Mouse (Mus musculus): ENCODE measurements at regions not wholly inside any gene's neighbourhood (a gene's known extent, or its start where the extent isn't known, plus 50 kb on each side); places are given as distances from the start of the nearest gene placed in this dataset.

DNA sequence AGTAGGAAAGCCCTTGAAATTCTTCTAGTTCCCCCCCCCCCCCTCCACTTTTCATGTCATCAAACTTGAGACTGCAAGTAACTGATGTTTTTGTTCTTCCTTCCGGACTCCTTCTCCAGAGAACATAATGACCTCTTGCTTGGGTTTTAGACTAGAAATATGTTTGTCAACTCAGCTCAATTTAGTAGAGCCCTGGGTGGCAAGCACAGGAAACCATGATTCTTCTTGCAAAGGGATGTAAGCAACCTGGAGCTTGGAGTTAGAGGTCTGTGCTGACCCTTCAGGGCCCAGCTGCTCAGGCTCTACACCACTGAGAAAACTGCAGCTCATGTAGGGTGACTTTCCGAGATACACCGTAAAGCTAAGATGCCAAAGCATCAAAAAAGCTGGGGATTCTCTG lies 127.2 kb upstream of the Meis1 start:
- DNase-seq (ENCODE audit: low spot score), result no peak

DNA sequence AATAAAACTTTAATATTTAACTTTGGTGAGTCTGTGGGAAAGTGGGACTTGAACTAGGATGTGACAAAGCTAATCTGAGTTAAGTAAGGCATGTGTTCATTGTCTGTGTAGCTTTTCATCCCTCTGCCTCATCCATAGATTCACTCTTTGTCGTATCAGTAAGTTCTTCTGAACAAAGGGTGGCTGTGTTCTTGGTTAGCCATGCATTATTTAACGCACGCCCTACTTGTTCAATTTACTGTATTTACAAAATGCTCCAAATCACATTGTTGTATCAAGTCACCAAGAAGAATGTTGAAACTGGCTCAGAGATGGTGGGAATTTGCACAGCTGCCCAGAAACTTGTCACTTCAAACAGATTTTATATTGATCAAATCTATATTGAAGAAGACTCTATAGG lies 132.2 kb upstream of the Meis1 start:
- no peak for DNase-seq (ENCODE audit: low spot score)

GRCm38 (mm10) chr11:19153714-19154113 lies 134.9 kb upstream of the Meis1 start:
- no peak for DNase-seq (ENCODE audit: low spot score)

DNA sequence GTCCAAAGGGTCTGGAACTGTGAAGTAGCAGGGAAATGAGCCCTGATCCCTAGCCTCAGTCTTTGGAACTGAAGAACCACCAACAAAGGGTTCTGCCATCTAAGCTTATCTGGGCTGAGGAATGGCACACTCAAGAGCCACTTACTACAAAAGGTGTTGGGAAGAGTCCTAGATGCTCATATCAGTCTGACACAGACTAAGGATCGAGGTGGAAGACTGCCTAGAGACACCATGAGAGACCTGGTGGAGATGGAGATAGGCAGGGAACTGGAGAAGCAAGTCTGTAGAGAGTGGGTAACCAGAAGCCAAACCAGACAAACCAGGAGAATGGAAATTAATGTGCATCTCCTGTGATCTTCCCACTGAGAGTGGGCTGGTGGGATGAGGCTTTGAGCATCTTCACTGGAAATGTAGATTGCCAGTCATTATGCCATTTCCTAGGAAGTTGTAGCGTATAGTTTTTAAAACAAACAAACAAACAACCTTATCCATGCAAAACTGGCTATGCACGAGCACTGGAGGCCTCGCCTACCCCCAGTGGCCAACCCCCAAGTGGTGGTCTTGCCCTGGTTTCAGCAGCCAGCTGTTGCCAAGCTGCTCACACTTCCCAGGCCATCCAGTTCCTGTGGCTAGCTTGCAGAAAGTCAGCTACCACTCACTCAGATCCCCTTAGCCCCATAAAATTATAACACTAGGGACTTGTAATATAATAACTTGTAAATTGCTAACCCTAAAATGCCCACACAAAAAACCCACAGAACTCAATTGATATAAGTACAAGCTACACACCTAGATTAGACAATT lies 136.2 kb upstream of the Meis1 start:
- no peak for DNase-seq (ENCODE audit: low spot score)

DNA sequence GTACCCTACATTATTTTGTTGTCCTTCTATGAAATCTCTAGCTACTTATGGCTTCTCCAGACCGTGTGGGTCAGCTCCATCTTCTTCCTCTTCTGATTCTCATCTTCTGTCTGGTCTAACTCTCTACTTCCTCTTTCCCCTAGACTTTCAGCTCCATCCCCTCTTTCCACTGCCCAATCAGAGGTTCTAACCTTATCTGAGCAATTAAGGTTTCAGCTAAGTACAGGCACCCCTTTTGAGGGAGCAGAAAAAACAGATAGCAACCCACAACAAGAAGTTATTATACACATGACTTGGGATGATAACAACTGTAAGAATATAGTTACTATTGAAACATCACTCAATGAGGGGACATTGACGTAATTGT lies 136.8 kb upstream of the Meis1 start:
- DNase-seq (ENCODE audit: low spot score), result no peak

- DNase-seq (ENCODE audit: low spot score), result no peak
Observed at GRCm38 (mm10) chr11:19160227-19160626, 141.4 kb upstream of the Meis1 start.

GRCm38 (mm10) chr11:19160669-19161068 lies 141.9 kb upstream of the Meis1 start:
- no peak for DNase-seq (ENCODE audit: low spot score)

DNA sequence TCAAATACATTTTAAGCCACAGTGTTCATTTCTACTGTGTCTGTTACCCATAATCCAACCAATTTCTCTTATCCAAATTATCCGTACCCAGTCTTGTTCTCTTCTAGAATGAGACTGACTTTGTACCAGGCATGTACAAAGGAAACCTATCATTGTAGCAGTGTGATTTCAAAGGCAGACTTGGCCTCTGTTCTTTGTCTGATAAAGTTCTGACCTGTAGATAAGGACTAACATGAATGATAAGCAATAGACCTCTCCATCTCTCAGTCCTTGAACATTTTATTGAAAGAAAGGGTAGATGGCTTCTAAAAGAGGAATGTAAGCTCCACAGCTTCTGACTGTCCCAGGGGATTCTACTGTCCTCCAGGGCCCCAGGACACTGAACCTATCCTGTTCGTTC lies 152.2 kb upstream of the Meis1 start:
- DNase-seq (ENCODE audit: low spot score), result no peak

GRCm38 (mm10) chr11:19174305-19175017 lies 155.7 kb upstream of the Meis1 start:
- no peak for DNase-seq (ENCODE audit: low spot score)

- DNase-seq (ENCODE audit: low spot score), result no peak
Observed at GRCm38 (mm10) chr11:19179290-19179689, 160.5 kb upstream of the Meis1 start.

- no peak for DNase-seq (ENCODE audit: low spot score)
Observed at GRCm38 (mm10) chr11:19189778-19190177, 171.0 kb upstream of the Meis1 start.

DNA sequence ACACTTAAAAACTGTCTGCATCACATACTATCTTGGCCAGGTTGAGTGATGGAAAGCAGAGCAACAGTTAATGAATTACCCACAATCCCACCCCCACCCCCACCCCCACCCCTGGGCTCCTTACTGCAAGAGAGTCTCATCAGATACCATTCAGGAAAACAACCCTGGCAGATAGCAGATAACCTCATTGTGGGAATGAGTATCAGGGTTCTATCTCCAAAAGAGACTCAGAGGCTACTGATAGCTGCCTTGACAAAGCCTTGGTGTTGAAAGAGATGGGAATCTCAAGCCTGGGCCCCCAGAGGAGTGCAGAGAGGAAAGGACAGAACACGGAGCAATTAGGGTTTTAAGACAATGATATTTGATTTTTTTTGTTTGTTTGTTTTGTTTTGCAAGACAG lies 175.7 kb upstream of the Meis1 start:
- no peak for DNase-seq (ENCODE audit: low spot score)

DNA sequence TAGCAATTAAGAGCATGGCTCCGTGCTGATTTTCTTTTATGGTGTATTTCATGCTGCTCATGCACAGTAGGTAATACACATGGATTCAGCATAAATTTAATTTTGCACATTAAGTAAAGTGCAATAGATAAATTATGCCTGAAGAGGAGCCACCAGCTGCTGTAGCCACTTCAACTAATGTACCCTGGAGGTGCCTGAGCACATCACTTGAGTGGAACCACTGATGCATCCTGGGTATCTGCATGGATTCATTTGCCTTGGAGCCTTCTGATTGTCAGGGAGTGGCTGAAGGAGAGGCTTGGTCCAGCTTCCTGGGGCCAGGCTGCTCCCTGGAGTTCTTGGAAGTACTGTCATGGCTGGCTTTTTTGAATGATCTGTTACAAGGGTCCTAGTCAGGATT lies 179.0 kb upstream of the Meis1 start:
- DNase-seq (ENCODE audit: low spot score), result no peak

DNA sequence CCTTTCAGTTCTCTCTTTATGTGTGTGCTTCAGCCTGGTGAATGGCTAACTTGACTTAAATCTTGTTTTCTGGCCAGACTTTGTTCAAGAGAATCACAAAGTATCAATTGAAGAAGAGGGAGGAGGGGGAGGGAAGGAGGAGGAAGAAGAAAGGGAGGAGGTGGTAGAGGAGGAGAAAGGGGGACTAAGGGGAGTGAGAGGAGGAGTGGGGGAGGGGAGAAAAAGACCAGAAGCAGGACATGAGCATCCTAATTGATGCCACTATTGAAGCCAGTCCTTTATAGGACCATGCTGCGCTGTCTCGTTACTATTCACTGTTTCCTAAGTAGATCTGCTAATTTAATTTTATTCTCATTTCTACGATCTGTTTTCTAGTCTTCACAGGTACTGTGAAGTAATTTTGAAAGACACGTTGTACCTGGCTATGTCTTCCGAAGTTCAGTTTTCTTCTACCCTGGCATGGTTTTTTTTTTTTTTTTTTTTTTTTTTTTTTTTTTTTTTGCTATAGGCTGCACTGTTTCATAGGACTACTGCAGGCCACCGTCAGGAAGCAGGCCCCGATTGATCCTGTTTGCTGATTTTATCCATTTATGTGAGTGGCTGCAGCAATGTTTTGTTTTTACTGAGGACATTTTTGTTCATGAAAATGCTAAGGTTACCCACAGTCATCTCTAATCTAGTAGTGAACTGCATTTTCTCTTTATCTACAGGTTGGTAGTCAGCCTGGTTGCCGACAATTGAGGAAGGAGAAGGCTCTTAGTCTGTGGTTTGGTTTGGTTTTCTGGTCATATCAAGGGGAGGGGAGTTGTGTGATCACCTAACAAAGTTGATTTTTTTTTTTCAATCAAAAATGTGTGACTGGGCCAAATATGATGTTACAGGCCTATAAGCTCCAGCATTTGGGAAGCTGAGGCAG lies 184.1 kb upstream of the Meis1 start:
- no peak for DNase-seq (ENCODE audit: low spot score)

DNA sequence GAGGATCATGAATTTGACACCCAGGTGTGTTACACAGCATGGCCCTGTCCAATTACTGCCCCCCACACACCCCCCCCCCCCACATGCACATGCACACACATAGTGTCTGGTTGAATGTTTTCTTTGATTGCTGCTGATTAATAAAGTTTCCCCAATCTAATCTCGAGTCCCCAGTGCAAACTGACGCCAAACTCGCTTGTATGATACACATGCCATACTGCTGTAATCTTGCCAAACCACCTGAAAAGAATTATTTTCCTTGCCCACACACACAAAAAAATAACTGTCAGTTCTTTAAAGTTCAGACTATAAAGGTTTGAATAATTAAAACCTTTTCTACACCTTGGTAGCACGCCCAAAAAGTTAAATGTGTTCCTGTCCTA lies 184.7 kb upstream of the Meis1 start:
- DNase-seq (ENCODE audit: low spot score), result no peak

DNA sequence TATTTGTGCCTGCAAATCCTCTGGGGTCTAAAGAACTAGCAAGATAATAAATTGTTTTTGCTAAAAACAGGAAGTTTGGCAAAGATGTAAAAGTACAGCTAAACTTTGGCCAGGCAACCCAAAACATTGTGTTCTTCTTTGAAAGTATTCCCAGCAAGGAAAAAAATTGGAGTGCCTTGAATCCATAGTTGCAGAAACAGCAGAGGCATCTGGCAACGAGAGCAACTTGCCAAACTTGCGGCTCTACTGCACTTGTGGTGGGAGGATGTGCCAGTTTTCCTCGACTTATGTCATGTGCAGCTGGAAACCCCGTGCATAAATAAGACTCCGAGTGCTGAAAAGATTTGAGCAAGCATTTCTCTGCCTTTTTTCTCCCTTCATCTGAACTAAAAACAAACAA lies 185.2 kb upstream of the Meis1 start:
- peak; percentile 56 for DNase-seq (ENCODE audit: low spot score)

DNA sequence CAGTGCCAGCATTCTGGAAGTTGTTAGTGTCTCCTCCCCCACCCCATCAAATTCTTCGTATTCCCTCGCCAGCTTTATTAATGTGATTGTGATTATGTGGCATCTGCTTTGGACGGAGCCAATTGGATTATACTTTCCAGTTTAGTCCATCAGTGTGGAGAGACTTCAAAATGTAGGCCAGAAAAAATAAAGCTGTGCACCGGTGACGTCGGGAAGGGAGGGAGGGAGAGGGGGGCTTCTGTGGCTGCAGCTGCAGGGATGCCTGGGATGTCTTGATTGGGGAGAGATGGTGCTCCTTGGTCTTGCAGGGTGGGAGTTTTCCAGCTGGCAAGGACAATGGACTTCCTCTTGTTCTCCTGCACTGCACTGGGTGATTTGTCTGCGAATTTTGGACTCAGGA lies 185.7 kb upstream of the Meis1 start:
- no peak for DNase-seq (ENCODE audit: low spot score)

- no peak for DNase-seq (ENCODE audit: low spot score)
Observed at GRCm38 (mm10) chr11:19205174-19205573, 186.4 kb upstream of the Meis1 start.

- DNase-seq (ENCODE audit: low spot score), result no peak
Observed at GRCm38 (mm10) chr11:19219476-19219875, 200.7 kb upstream of the Meis1 start.

GRCm38 (mm10) chr11:19221442-19221841 lies 202.7 kb upstream of the Meis1 start:
- no peak for DNase-seq (ENCODE audit: low spot score)

DNA sequence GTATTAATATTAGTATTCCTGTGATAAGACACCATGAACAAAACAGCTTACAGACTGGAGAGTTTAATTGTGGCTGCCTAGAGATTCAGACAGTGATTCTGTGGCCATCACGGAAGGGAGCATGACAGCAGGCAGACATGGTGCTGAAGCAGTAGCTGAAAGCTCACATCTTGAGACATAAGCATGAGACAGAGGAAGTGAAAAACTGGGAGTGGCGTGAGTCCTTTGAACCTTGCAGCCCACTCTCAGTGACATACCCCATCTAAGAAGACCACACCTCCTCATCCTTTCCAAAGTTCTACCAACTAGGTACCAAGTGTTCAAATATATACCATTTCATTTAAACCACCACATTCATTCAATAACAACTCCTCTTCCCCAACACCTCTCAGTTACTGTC lies 208.0 kb upstream of the Meis1 start:
- DNase-seq (ENCODE audit: low spot score), result no peak

GRCm38 (mm10) chr11:19227716-19228115 lies 208.9 kb upstream of the Meis1 start:
- no peak for DNase-seq (ENCODE audit: low spot score)
